Mouse (Mus musculus) small intestine, adult 2 months (tissue): ENCODE measurements at regions not wholly inside any gene's neighbourhood (a gene's known extent, or its start where the extent isn't known, plus 50 kb on each side); places are given as distances from the start of the nearest gene placed in this dataset.

Source experiments
- CTCF ChIP-seq: fragments of 200-500 bp; IDR thresholded peaks from 2 replicates; pipeline ENCODE4 v1.5.1; 2012; ENCODE audit warnings: low read depth, mild to moderate bottlenecking, control low read depth, inconsistent platforms, low read length, moderate library complexity, mixed read lengths; ENCODE audit not compliant: insufficient replicate concordance, insufficient read length; ENCODE audit errors: extremely low read depth
- POLR2A ChIP-seq: fragments of 200-500 bp; IDR thresholded peaks from 2 replicates; pipeline ENCODE4 v1.6.1; 2012; ENCODE audit warnings: low read depth, mild to moderate bottlenecking, control low read depth, inconsistent platforms, low read length, moderate library complexity

DNA sequence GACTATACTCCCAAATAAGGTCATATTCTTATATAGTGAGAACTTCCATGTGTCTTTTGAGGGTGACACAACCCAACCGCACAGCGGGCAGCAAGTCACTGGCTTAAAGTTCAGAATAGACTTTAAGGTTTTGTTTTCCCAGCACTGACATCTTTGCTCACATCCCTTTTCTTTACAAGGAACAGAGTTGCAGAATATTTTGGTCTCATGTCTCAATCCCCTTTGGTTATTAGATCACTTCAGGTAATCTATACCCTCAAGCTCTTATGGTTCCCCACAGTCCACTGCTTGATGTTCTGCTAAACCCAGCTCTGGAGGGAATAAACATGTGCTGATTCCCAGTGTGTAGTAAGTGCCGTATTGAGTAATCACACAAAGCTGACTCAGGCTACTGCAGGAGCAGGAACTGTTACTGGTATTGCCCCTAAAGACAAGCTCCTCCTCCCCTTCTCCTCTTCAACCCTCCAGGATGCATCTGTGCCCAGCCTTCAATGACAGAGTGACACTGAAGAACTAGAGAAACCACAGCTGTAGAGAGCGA, 77.8 kb upstream of the Tmc1 start:
- TF ChIP-seq POLR2A = no peak
- no peak for TF ChIP-seq CTCF
